Mouse (Mus musculus) liver, embryonic 16.5 days (tissue): ENCODE results near the gene Rere. TPM values are rescaled to one million over a fixed set of nuclear protein-coding genes. Genes with fewer than 3 reads are reported as not detected.

Experiments
- ATAC-seq: fragments of 200-750 bp; cut with Nextera tagmentation; 2 replicates; pipeline ENCODE4 v1.8.0; 2017; ENCODE audit warnings: low read depth, mild to moderate bottlenecking, moderate number of reproducible peaks, moderate library complexity
- H3K27ac ChIP-seq: fragments of 300-500 bp; sonication (generic); 2 replicates; pipeline ENCODE4 v1.5.1; 2014; ENCODE audit warnings: mild to moderate bottlenecking, low read length
- H3K27me3 ChIP-seq: fragments of 300-500 bp; sonication (generic); 2 replicates; pipeline ENCODE4 v1.6.1; 2014; ENCODE audit warnings: low read depth, low read length, mixed read lengths; ENCODE audit not compliant: control insufficient read depth, insufficient read depth
- H3K36me3 ChIP-seq: fragments of 300-500 bp; sonication (generic); 2 replicates; pipeline ENCODE4 v1.6.1; 2014; ENCODE audit warnings: mild to moderate bottlenecking; ENCODE audit not compliant: control insufficient read depth, insufficient read depth
- H3K4me1 ChIP-seq: fragments of 300-500 bp; sonication (generic); 2 replicates; pipeline ENCODE4 v1.6.1; 2014; ENCODE audit warnings: low read depth, low read length, mixed read lengths; ENCODE audit not compliant: control insufficient read depth
- H3K4me2 ChIP-seq: fragments of 300-500 bp; sonication (generic); 2 replicates; pipeline ENCODE4 v1.6.1; 2014; ENCODE audit warnings: low read depth, low read length, mixed read lengths
- H3K4me3 ChIP-seq: fragments of 300-500 bp; sonication (generic); 2 replicates; pipeline ENCODE4 v1.5.1; 2014; ENCODE audit warnings: low read depth, mild to moderate bottlenecking, low read length
- H3K9ac ChIP-seq: fragments of 300-500 bp; sonication (generic); 2 replicates; pipeline ENCODE4 v1.6.1; 2014; ENCODE audit warnings: low read depth, low read length
- H3K9me3 ChIP-seq: fragments of 300-500 bp; sonication (generic); replicated peaks from 2 replicates; pipeline ENCODE4 v1.6.1; 2016; ENCODE audit warnings: low read length; ENCODE audit not compliant: control insufficient read depth
- WGBS: fragments of 180-500 bp; shearing (Covaris S2); extraction: QIAGEN DNeasy Blood & Tissue Kit; methylation state at CpG from one replicate; pipeline ENCODE4 v1.1.7; 2014; ENCODE audit not compliant: insufficient replicate concordance; 5-methylcytosine and 5-hydroxymethylcytosine counted together
- polyA plus RNA-seq: library from polyadenylated mRNA; unstranded; fragments of >200 nt; fragmentation: Nextera tagmentation; extraction: Ambion mirVana; gene quantifications from 2 replicates; pipeline ENCODE4 v1.2.1, GENCODE M21; 2015

Gene Rere
- polyA plus RNA-seq, 1 experiment from 2014 or later: 6.8 TPM

- H3K4me1 ChIP-seq: no peaks in the 10 kb centered on the region
- no peak overlapping the region for H3K4me3 ChIP-seq
- no peak for ATAC-seq
- no peak overlapping the region for H3K27ac ChIP-seq
- H3K36me3 ChIP-seq: no peaks in the 10 kb centered on the region
- H3K9me3 ChIP-seq: no peaks in the 10 kb centered on the region
- H3K4me2 ChIP-seq: no peak overlapping the region
- H3K27me3 ChIP-seq: no peaks in the 10 kb centered on the region
- 28% methylated on average over 1 of the region's 1 CpGs for WGBS
- H3K9ac ChIP-seq: no peak overlapping the region
Observed at GRCm38 (mm10) chr4:150316546-150316945, 35.1 kb downstream of the Rere start.

GRCm38 (mm10) chr4:150325046-150325801 is 43.8 kb downstream of the Rere start:
- Histone ChIP-seq H3K4me1 (no peaks in the 10 kb centered on the region; the same call in 1 of the 2 replicates), H3K9ac (no peak overlapping the region), H3K9me3 (no peaks in the 10 kb centered on the region), H3K36me3 (no peaks in the 10 kb centered on the region), H3K4me3 (no peak overlapping the region), H3K27ac (no peak overlapping the region), H3K27me3 (no peaks in the 10 kb centered on the region), H3K4me2 (no peak overlapping the region)
- 72% methylated on average over 3 of the region's 3 CpGs for WGBS
- ATAC-seq: no peak

GRCm38 (mm10) chr4:150326005-150326404 is 44.6 kb downstream of the Rere start:
- Histone ChIP-seq H3K9ac (no peak overlapping the region), H3K9me3 (no peaks in the 10 kb centered on the region), H3K27ac (no peak overlapping the region), H3K36me3 (no peaks in the 10 kb centered on the region), H3K4me2 (no peak overlapping the region), H3K27me3 (no peaks in the 10 kb centered on the region), H3K4me3 (no peak overlapping the region), H3K4me1 (no peaks in the 10 kb centered on the region; the same call in 1 of the 2 replicates)
- 81% methylated on average over 2 of the region's 2 CpGs for WGBS
- no peak for ATAC-seq

GRCm38 (mm10) chr4:150327476-150327875 is 46.0 kb downstream of the Rere start:
- no peaks in the 10 kb centered on the region; the same call in 1 of the 2 replicates for H3K4me1 ChIP-seq
- H3K4me2 ChIP-seq: no peak overlapping the region
- no peaks in the 10 kb centered on the region for H3K9me3 ChIP-seq
- no peak overlapping the region for H3K27ac ChIP-seq
- ATAC-seq: no peak
- H3K27me3 ChIP-seq: no peaks in the 10 kb centered on the region
- 62% methylated on average over 4 of the region's 4 CpGs for WGBS
- no peaks in the 10 kb centered on the region for H3K36me3 ChIP-seq
- no peak overlapping the region for H3K9ac ChIP-seq
- H3K4me3 ChIP-seq: no peak overlapping the region

- Histone ChIP-seq H3K9ac (no peak overlapping the region), H3K4me3 (no peak overlapping the region), H3K4me2 (no peak overlapping the region), H3K9me3 (no peaks in the 10 kb centered on the region), H3K36me3 (no peaks in the 10 kb centered on the region), H3K27ac (no peak overlapping the region), H3K27me3 (no peaks in the 10 kb centered on the region), H3K4me1 (no peaks in the 10 kb centered on the region)
- no peak for ATAC-seq
- WGBS: 66% methylated on average over 4 of the region's 4 CpGs
Observed at GRCm38 (mm10) chr4:150333927-150334682, 52.7 kb downstream of the Rere start.

- no peak overlapping the region for H3K4me3 ChIP-seq
- H3K9me3 ChIP-seq: no peaks in the 10 kb centered on the region
- no peak overlapping the region for H3K4me2 ChIP-seq
- ATAC-seq: no peak
- WGBS: 69% methylated on average over 1 of the region's 1 CpGs
- H3K27ac ChIP-seq: no peak overlapping the region
- H3K4me1 ChIP-seq: no peaks in the 10 kb centered on the region
- no peaks in the 10 kb centered on the region for H3K36me3 ChIP-seq
- no peak overlapping the region for H3K9ac ChIP-seq
- no peaks in the 10 kb centered on the region for H3K27me3 ChIP-seq
Observed at GRCm38 (mm10) chr4:150337260-150337659, 55.8 kb downstream of the Rere start.

GRCm38 (mm10) chr4:150338906-150339650 is 57.6 kb downstream of the Rere start:
- Histone ChIP-seq H3K4me3 (no peak overlapping the region), H3K4me2 (no peak overlapping the region), H3K36me3 (no peaks in the 10 kb centered on the region), H3K27ac (no peak overlapping the region), H3K27me3 (no peaks in the 10 kb centered on the region), H3K4me1 (no peaks in the 10 kb centered on the region), H3K9ac (no peak overlapping the region), H3K9me3 (no peaks in the 10 kb centered on the region)
- 63% methylated on average over 8 of the region's 8 CpGs for WGBS
- no peak for ATAC-seq

- Histone ChIP-seq H3K36me3 (no peaks in the 10 kb centered on the region), H3K9ac (no peak overlapping the region), H3K9me3 (no peaks in the 10 kb centered on the region), H3K27ac (no peak overlapping the region), H3K4me1 (no peaks in the 10 kb centered on the region), H3K4me2 (no peak overlapping the region), H3K4me3 (no peak overlapping the region), H3K27me3 (no peaks in the 10 kb centered on the region)
- ATAC-seq: no peak
- 55% methylated on average over 6 of the region's 6 CpGs for WGBS
Observed at GRCm38 (mm10) chr4:150340796-150341525, 59.5 kb downstream of the Rere start.
